Mouse (Mus musculus): ENCODE measurements around the gene Mark3. TPM values are rescaled to one million over a fixed set of nuclear protein-coding genes. Genes with fewer than 3 reads are reported as not detected.

Gene Mark3
- polyA plus RNA-seq, 1 experiment: not detected

DNA sequence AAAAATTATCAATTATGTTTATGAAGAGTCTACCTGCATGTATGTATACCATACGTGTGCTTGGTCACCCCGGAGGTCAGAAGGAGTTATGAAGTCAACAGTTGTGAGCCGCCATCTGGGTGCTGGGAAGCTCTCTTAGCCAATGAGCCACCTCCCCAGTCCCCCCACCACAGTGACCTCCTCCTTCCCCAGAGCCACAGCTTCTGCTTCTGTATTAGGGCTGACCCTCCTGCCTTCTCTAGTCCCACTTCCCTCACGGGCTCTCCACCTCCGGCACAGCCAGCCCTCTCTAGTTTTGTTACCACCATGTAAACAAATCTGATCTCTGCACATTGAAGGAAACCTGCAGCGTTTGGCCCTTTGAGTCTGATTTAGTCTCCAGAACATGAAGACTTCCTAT lies 16.8 kb upstream of the Mark3 start:
- WGBS: 74% methylated on average over 6 of the region's 6 CpGs
- Histone ChIP-seq H3K4me3 (ENCODE audit: insufficient read depth, low read depth, low read length) (no peak overlapping the region), H3K27ac (ENCODE audit: insufficient read depth, low read depth, low read length) (no peak overlapping the region), H3K4me1 (ENCODE audit: control insufficient read depth, insufficient read depth, low read length) (peaks cover 5% of the 10 kb centered on the region; the same call in 1 of the 2 replicates)
- TF ChIP-seq POLR2A (IDR thresholded peaks at IDR 0.05; ENCODE audit: insufficient read depth, low read depth, low read length): no peak
- no peak for TF ChIP-seq CTCF (IDR thresholded peaks at IDR 0.05; ENCODE audit: insufficient read depth, low read depth, low read length)

DNA sequence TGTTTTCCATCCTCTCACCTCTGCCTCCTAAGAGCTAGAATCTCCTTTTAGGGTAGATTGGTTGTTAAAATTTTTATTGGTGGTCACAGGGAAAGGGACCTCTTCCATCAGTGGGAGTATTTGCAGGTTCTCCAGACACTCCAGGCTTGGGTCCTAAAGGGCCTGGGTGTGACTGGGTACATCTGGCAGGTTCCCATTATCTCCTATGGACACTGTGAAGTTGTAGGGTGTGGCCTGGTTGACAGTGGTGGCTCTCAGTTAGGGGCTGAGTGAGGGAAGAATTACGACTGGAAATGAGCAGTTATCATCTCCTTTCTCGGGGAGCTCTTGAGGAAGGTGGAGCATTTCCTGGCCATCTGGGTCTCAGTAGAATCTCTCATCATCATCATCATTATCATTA lies 15.7 kb upstream of the Mark3 start:
- 80% methylated on average over 2 of the region's 2 CpGs for WGBS
- TF ChIP-seq POLR2A (IDR thresholded peaks at IDR 0.05; ENCODE audit: insufficient read depth, low read depth, low read length) (no peak), CTCF (IDR thresholded peaks at IDR 0.05; ENCODE audit: insufficient read depth, low read depth, low read length) (no peak)
- H3K27ac ChIP-seq (ENCODE audit: insufficient read depth, low read depth, low read length): no peak overlapping the region
- H3K4me3 ChIP-seq (ENCODE audit: insufficient read depth, low read depth, low read length): no peak overlapping the region
- peaks cover 7% of the 10 kb centered on the region; the same call in 1 of the 2 replicates for H3K4me1 ChIP-seq (ENCODE audit: control insufficient read depth, insufficient read depth, low read length)

DNA sequence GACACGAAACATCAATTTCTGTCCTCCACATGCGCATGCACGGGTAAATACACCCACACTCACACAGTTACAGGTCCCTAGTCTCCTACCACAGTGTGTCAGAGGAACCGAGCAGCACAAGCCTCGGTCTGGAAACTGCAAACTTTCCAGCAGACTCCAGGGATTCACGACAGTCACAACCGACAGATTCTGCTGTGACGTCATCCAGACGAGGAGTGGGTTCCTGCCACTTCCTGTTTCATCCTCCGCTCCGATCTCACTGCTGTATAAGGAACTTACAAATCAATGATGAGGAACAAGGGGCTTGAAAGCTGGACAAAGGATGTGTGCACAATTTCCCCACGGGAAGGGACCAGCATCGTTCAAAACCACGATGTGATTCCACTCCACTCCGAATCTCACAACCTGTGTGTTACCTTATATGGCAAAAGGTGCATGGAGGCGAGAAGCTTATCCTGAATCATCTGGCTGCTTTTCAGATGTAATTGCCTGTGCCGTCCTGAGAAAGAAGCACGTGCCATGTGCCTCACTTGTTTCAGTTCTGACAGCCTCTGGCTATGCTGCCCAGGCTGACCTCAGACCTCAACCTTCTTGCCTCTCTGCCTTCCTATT lies 14.6 kb upstream of the Mark3 start:
- H3K4me3 ChIP-seq (ENCODE audit: insufficient read depth, low read depth, low read length): peak overlapping the region; percentile 33
- peaks cover 7% of the 10 kb centered on the region; the same call in 1 of the 2 replicates for H3K4me1 ChIP-seq (ENCODE audit: control insufficient read depth, insufficient read depth, low read length)
- no peak overlapping the region for H3K27ac ChIP-seq (ENCODE audit: insufficient read depth, low read depth, low read length)
- 44% methylated on average over 18 of the region's 18 CpGs for WGBS
- no peak for TF ChIP-seq CTCF (IDR thresholded peaks at IDR 0.05; ENCODE audit: insufficient read depth, low read depth, low read length)
- TF ChIP-seq POLR2A (IDR thresholded peaks at IDR 0.05; ENCODE audit: insufficient read depth, low read depth, low read length): no peak

DNA sequence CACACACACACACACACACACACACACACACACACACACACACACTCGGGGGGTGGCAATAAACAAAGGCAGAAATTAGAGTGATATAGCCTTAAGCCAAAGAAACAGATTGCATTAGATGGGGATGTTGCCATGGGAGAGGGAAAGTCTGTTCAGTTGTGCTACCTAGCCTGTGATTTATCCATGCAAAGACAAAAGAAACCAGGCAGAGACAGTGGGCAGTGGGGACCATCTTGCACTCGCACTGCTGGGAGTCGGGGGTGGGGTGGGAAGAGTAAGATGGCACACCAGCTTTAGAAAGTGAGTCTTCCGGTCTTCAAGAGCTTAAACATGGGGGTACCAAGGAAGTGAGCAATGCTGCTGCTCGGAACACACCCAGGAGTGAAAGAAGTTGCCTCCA lies 14.0 kb upstream of the Mark3 start:
- no peak for TF ChIP-seq POLR2A (IDR thresholded peaks at IDR 0.05; ENCODE audit: insufficient read depth, low read depth, low read length)
- TF ChIP-seq CTCF (IDR thresholded peaks at IDR 0.05; ENCODE audit: insufficient read depth, low read depth, low read length): no peak
- 49% methylated on average over 5 of the region's 5 CpGs for WGBS
- Histone ChIP-seq H3K4me3 (ENCODE audit: insufficient read depth, low read depth, low read length) (no peak overlapping the region), H3K27ac (ENCODE audit: insufficient read depth, low read depth, low read length) (no peak overlapping the region), H3K4me1 (ENCODE audit: control insufficient read depth, insufficient read depth, low read length) (peaks cover 7% of the 10 kb centered on the region; the same call in 1 of the 2 replicates)

DNA sequence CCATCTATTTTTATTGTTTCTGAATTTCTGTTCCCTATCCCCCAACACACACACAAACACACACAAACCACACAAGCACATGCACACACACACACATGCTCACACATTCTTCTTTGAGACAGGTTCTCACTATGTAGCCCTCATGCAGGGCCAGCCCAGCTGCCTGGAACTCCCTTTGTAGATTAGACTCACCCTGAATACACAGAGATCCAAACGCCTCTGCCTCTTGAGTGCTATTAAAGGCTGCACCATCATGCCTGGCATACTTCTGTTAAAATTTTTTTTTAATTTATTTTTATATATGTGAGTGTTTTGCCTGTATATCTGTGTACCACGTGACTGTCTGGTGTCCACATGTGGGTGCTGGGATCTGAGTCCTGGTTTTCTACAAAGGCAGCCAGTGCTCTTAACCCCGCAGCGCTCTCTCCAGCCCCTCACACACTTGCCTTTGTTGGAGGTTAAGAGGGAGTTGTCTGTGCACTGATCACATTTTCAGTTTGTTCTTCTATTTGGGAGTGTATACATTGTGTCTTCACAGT lies 12.0 kb upstream of the Mark3 start:
- Histone ChIP-seq H3K27ac (ENCODE audit: insufficient read depth, low read depth, low read length) (no peak overlapping the region), H3K4me3 (ENCODE audit: insufficient read depth, low read depth, low read length) (no peak overlapping the region)
- TF ChIP-seq POLR2A (IDR thresholded peaks at IDR 0.05; ENCODE audit: insufficient read depth, low read depth, low read length) (no peak), CTCF (IDR thresholded peaks at IDR 0.05; ENCODE audit: insufficient read depth, low read depth, low read length) (no peak)

DNA sequence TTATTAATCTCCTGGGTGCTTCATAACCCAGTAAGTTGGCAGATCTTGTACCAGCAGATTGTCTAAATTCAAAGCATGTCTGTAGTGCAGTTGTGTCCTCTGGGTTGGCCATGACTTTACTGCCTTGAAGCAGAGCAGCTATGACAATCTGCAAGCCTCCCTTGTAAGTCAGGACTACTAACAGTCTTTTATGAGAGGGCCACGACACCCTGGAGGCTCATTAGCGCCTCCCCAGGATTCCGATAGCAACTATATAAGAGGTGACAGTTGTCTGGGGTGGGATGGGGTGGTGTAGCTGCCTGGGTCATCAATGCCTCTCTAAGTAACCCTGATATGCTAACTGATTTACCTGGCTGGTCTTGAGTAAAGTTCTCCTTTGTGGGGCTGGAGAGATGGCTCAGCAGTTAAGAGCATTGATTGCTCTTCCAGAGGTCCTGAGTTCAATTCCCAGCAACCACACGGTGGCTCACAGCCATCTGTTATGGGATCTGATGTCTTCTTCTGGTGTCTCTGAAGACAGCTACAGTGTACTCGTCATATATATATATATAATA lies 11.2 kb upstream of the Mark3 start:
- WGBS: 55% methylated on average over 5 of the region's 5 CpGs
- no peak for TF ChIP-seq POLR2A (IDR thresholded peaks at IDR 0.05; ENCODE audit: insufficient read depth, low read depth, low read length)
- TF ChIP-seq CTCF (IDR thresholded peaks at IDR 0.05; ENCODE audit: insufficient read depth, low read depth, low read length): no peak
- no peak overlapping the region for H3K27ac ChIP-seq (ENCODE audit: insufficient read depth, low read depth, low read length)

More for the DNA sequence above, 12.0 kb upstream of the Mark3 start:
- peaks cover 7% of the 10 kb centered on the region; the same call in 1 of the 2 replicates for H3K4me1 ChIP-seq (ENCODE audit: control insufficient read depth, insufficient read depth, low read length)
- WGBS: 42% methylated on average over 4 of the region's 4 CpGs

DNA sequence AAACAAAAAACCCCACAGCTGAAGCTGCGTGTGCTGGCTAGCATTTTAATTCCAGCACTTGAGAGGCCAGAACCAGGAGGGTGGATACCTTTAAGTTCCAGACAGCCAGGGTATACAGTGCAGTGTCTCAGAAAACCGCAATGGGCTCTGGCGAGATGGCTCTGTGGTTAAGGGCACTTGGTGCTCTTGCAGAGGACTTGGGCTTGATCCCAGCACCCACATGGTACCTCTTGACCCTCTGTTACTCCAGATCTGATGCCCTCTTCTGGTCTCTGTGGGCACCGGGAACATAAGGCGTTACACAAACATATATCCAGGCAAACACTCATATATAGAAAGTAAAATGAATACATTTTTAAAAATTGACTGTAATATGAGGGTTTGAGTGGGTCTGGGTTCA lies 9.0 kb upstream of the Mark3 start:
- TF ChIP-seq POLR2A (IDR thresholded peaks at IDR 0.05; ENCODE audit: insufficient read depth, low read depth, low read length) (no peak), CTCF (IDR thresholded peaks at IDR 0.05; ENCODE audit: insufficient read depth, low read depth, low read length) (no peak)
- Histone ChIP-seq H3K4me1 (ENCODE audit: control insufficient read depth, insufficient read depth, low read length) (peaks cover 7% of the 10 kb centered on the region; the same call in 1 of the 2 replicates), H3K4me3 (ENCODE audit: insufficient read depth, low read depth, low read length) (no peak overlapping the region), H3K27ac (ENCODE audit: insufficient read depth, low read depth, low read length) (no peak overlapping the region)
- 77% methylated on average over 5 of the region's 5 CpGs for whole genome bisulfite sequencing

More for the DNA sequence above, 11.2 kb upstream of the Mark3 start:
- Histone ChIP-seq H3K4me3 (ENCODE audit: insufficient read depth, low read depth, low read length) (no peak overlapping the region), H3K4me1 (ENCODE audit: control insufficient read depth, insufficient read depth, low read length) (peaks cover 7% of the 10 kb centered on the region; the same call in 1 of the 2 replicates)

DNA sequence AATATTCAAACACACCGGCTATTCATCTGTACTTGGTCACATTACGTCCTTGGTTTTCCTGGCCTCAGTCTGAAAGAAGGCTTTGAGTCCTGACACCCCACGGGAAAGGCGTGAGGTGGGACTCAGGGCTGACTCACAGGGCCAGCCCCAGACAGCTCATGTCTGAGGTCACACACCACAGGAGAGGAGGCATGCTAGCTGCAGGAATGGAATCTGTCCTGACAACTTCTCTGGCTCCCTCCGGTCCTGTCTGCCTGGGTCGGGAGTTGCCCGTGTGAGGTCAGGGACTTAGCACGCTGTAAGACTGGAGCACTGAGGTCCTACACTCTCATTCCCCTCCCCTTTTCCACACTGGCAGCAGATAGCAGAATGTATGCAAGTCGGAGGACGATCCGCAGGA lies 5.5 kb upstream of the Mark3 start:
- Histone ChIP-seq H3K27ac (ENCODE audit: insufficient read depth, low read depth, low read length) (no peak overlapping the region), H3K4me3 (ENCODE audit: insufficient read depth, low read depth, low read length) (no peak overlapping the region), H3K4me1 (ENCODE audit: control insufficient read depth, insufficient read depth, low read length) (peaks cover 14% of the 10 kb centered on the region)
- no peak for TF ChIP-seq CTCF (IDR thresholded peaks at IDR 0.05; ENCODE audit: insufficient read depth, low read depth, low read length)
- no peak for TF ChIP-seq POLR2A (IDR thresholded peaks at IDR 0.05; ENCODE audit: insufficient read depth, low read depth, low read length)
- WGBS: 59% methylated on average over 11 of the region's 11 CpGs

DNA sequence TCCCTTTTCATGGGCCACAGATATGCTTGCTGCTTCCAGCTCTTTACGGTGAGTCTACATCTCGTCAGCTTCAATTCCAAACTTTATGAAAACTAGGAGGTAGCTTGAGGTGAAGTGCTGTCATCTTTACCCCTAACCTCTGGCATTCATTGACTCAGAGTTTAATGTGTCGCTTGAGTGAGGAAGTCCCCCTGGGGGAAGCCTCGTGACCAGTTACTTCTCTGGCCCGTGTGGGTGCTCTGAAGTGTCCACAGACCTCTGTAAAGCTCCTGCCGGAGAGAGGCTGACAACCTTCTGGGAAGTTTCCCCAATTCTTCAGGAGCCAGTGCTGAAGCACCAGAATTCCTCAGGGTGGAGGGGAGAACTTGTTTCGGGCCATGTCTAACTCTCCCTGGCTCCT lies 1.9 kb upstream of the Mark3 start:
- Histone ChIP-seq H3K27ac (ENCODE audit: insufficient read depth, low read depth, low read length) (no peak overlapping the region), H3K4me1 (ENCODE audit: control insufficient read depth, insufficient read depth, low read length) (peaks cover 14% of the 10 kb centered on the region), H3K4me3 (ENCODE audit: insufficient read depth, low read depth, low read length) (no peak overlapping the region)
- WGBS: 85% methylated on average over 7 of the region's 7 CpGs
- TF ChIP-seq POLR2A (IDR thresholded peaks at IDR 0.05; ENCODE audit: insufficient read depth, low read depth, low read length): no peak
- TF ChIP-seq CTCF (IDR thresholded peaks at IDR 0.05; ENCODE audit: insufficient read depth, low read depth, low read length): no peak

Data from olfactory bulb, adult 2 months (tissue).